Mouse (Mus musculus): ENCODE measurements around the gene Omp. TPM values are rescaled to one million over a fixed set of nuclear protein-coding genes. Genes with fewer than 3 reads are reported as not detected.
"Not testable (repeated sequence)": the region's sequence is repeated elsewhere in the genome, so short reads cannot be mapped to it uniquely, and the experiment has no call there.

Omp gene
- polyA plus RNA-seq (2015; fragmentation: Nextera tagmentation; extraction: Ambion mirVana) = 0.33 and 0.37 TPM in 2 replicates

- peaks cover 13% of the 10 kb centered on the region for H3K4me1 ChIP-seq
- no peaks in the 10 kb centered on the region for H3K27me3 ChIP-seq (replicated peaks)
- no peaks in the 10 kb centered on the region for H3K9me3 ChIP-seq
- H3K4me2 ChIP-seq = no peak within 1 kb of the TSS
- WGBS = 93% methylated on average over 5 of the region's 5 CpGs
- ATAC-seq (replicated peaks) = no peak
- H3K36me3 ChIP-seq (replicated peaks) = no peaks in the 10 kb centered on the region
- no peak within 1 kb of the TSS for H3K27ac ChIP-seq
- H3K9ac ChIP-seq = no peak within 1 kb of the TSS
- H3K4me3 ChIP-seq = no peak within 1 kb of the TSS
Observed at GRCm38 (mm10) chr7:98145402-98145801, at the start of gene Omp. Omp (minus strand) TSS chr7:98145502.

DNA sequence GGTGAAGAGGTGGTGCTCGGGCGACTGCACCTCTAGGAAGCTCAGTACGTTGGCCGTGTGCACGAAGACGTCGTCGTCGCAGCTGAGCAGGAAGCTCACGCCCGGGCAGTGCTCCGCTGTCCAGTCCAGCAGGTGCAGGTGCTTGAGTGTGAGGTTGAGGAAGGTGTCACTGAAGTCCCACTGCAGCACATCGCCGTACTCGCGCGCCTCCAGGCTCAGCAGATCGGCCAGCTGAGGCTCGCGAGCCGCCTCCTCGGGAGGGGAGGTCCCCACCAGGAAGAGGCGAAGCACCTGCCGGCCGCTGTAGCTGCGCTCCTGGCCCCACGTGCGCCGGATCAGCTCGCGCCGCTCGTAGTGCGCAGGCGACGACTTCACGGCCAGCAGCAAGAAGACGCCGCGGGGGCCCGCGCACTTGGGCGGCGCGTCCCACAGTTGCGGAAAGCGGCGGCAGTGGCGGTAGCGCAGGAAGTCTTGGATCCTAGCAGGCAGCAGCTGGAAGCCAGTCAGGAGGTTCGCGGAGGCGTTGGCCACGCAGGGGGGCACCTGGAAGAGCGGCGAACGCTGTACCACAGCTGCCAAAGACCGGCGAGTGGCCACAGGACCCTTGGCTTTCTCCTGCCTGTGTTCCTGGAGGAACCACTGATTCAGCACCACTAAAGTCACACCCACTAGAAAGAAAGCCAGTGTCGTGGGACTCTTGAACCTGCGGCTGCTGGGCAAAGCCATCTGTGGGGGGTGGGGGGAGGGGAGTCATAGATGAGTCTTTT lies 48.9 kb upstream of the Omp start:
- Histone ChIP-seq H3K4me1 (peaks cover 16% of the 10 kb centered on the region), H3K27ac (no peak overlapping the region), H3K36me3 (replicated peaks) (no peaks in the 10 kb centered on the region), H3K4me2 (peak overlapping the region; percentile 91), H3K27me3 (replicated peaks) (peaks cover 58% of the 10 kb centered on the region), H3K9me3 (no peaks in the 10 kb centered on the region), H3K4me3 (peak overlapping the region; percentile 45), H3K9ac (peak overlapping the region; percentile 37)
- ATAC-seq (replicated peaks) = peak; percentile 71
- WGBS = 1% methylated on average over 61 of the region's 61 CpGs

- peak; percentile 86 for ATAC-seq (replicated peaks)
- H3K27ac ChIP-seq = no peak overlapping the region
- peaks cover 16% of the 10 kb centered on the region for H3K4me1 ChIP-seq
- peaks cover 64% of the 10 kb centered on the region for H3K27me3 ChIP-seq (replicated peaks)
- H3K4me2 ChIP-seq = peak overlapping the region; percentile 91
- 3% methylated on average over 36 of the region's 36 CpGs for WGBS
- H3K9ac ChIP-seq = peak overlapping the region; percentile 37
- no peaks in the 10 kb centered on the region for H3K36me3 ChIP-seq (replicated peaks)
- peak overlapping the region; percentile 45 for H3K4me3 ChIP-seq
- H3K9me3 ChIP-seq = no peaks in the 10 kb centered on the region
Observed at GRCm38 (mm10) chr7:98193515-98194025, 48.3 kb upstream of the Omp start.

DNA sequence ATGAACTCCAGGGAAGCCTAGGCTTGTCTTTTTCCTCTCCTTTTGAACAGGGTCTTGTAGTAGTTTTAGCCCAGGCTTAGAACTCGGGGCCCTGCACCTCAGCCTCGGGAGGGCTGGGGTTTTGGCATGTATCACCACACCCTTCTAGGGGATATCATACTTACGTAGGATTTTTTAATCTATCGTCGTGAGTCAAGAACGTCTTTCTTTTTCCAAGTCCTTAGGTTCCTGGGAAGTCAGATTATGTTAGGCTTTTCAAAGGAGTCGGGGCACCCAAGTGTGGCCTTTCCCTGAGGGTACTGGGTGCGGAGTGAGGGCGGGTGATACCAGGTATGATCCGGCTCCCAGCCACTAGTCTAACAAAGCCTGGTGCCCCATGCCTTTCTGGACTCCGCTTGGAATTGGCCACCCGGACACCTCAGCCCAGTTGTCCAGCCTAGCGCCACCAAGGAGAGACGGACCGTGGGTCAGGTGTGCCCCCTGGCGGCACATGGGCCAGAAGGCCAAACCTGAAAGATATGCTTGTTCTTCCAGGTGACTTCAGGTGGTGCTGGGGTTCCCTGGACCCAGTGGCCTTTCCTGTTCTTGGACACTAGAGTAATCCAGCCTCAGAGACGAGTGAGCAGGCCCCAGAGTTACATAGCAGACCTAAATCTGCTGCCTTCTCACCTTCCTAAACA lies 46.4 kb upstream of the Omp start:
- no peaks in the 10 kb centered on the region for H3K9me3 ChIP-seq
- H3K27ac ChIP-seq = no peak overlapping the region
- no peak overlapping the region for H3K4me2 ChIP-seq
- no peak overlapping the region for H3K9ac ChIP-seq
- ATAC-seq (replicated peaks) = no peak
- H3K4me3 ChIP-seq = no peak overlapping the region
- H3K27me3 ChIP-seq (replicated peaks) = peaks cover 65% of the 10 kb centered on the region
- 64% methylated on average over 17 of the region's 17 CpGs for WGBS
- H3K4me1 ChIP-seq = peaks cover 16% of the 10 kb centered on the region
- no peaks in the 10 kb centered on the region for H3K36me3 ChIP-seq (replicated peaks)

- Histone ChIP-seq H3K4me2 (no peak overlapping the region), H3K4me3 (no peak overlapping the region), H3K4me1 (peaks cover 18% of the 10 kb centered on the region), H3K27me3 (replicated peaks) (peaks cover 54% of the 10 kb centered on the region), H3K9me3 (no peaks in the 10 kb centered on the region), H3K9ac (no peak overlapping the region), H3K36me3 (replicated peaks) (no peaks in the 10 kb centered on the region), H3K27ac (no peak overlapping the region)
- no peak for ATAC-seq (replicated peaks)
- 93% methylated on average over 1 of the region's 1 CpGs for WGBS
Observed at GRCm38 (mm10) chr7:98190578-98190977, 45.3 kb upstream of the Omp start.

DNA sequence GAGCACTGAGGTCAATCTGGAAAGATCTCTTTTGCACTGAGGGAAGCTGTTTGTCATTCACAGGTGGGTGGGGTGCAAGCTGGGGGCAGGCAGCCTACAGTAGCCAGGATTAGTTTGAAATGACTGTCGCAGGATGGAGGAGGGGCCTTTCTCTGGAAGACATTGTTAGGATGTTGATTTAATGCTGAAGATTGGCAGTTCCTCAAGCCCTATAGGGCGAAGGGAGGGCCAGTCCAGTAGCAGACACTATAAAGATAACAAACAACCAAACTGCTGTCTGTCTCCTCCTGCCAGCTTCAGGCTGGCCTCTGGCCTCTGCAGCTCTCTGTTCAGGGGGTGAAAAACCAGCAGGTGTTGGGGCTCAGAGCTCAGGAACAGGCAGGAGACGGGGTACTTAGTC lies 44.4 kb upstream of the Omp start:
- ATAC-seq (replicated peaks) = no peak

GRCm38 (mm10) chr7:98188680-98189079 lies 43.4 kb upstream of the Omp start:
- H3K4me2 ChIP-seq = no peak overlapping the region
- peaks cover 10% of the 10 kb centered on the region for H3K4me1 ChIP-seq
- no peak overlapping the region for H3K4me3 ChIP-seq
- H3K9me3 ChIP-seq = no peaks in the 10 kb centered on the region
- no peak overlapping the region for H3K27ac ChIP-seq
- WGBS = 95% methylated on average over 2 of the region's 2 CpGs
- peaks cover 36% of the 10 kb centered on the region for H3K27me3 ChIP-seq (replicated peaks)
- H3K9ac ChIP-seq = no peak overlapping the region
- ATAC-seq (replicated peaks) = no peak
- H3K36me3 ChIP-seq (replicated peaks) = no peaks in the 10 kb centered on the region

More for the DNA sequence above, 44.4 kb upstream of the Omp start:
- no peak overlapping the region for H3K9ac ChIP-seq
- no peak overlapping the region for H3K4me2 ChIP-seq
- no peaks in the 10 kb centered on the region for H3K36me3 ChIP-seq (replicated peaks)
- H3K27ac ChIP-seq = no peak overlapping the region
- H3K4me1 ChIP-seq = peaks cover 18% of the 10 kb centered on the region
- peaks cover 46% of the 10 kb centered on the region for H3K27me3 ChIP-seq (replicated peaks)
- 47% methylated on average over 3 of the region's 3 CpGs for WGBS
- H3K4me3 ChIP-seq = no peak overlapping the region
- H3K9me3 ChIP-seq = no peaks in the 10 kb centered on the region

GRCm38 (mm10) chr7:98188238-98188637 lies 42.9 kb upstream of the Omp start:
- H3K4me2 ChIP-seq = no peak overlapping the region
- WGBS = 96% methylated on average over 2 of the region's 2 CpGs
- H3K4me3 ChIP-seq = no peak overlapping the region
- no peak overlapping the region for H3K27ac ChIP-seq
- no peaks in the 10 kb centered on the region for H3K9me3 ChIP-seq
- peaks cover 5% of the 10 kb centered on the region for H3K4me1 ChIP-seq
- H3K9ac ChIP-seq = no peak overlapping the region
- no peaks in the 10 kb centered on the region for H3K36me3 ChIP-seq (replicated peaks)
- ATAC-seq (replicated peaks) = no peak
- peaks cover 32% of the 10 kb centered on the region for H3K27me3 ChIP-seq (replicated peaks)

DNA sequence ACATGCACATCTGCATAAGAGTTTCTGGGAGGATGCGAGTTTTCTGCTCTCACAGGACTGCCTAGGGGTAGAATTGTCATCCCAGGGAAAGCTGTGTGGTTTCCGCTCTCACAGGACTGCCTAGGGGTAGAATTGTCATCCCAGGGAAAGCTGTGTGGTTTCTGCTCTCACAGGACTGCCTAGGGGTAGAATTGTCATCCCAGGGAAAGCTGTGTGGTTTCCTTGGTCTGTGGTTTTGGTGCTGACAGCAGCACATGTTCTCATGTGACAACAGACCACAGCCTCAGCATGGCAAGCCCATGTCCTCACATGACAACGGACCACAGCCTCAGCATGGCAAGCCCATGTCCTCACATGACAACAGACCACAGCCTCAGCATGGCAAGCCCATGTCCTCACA lies 42.0 kb upstream of the Omp start:
- not testable (repeated sequence) for H3K9me3 ChIP-seq; H3K4me3 ChIP-seq; H3K4me1 ChIP-seq; H3K9ac ChIP-seq; H3K36me3 ChIP-seq (replicated peaks); H3K4me2 ChIP-seq; ATAC-seq (replicated peaks)
- H3K27ac ChIP-seq = 0 out of 2 replicates have a peak overlapping the region, but pooled peaks have one; percentile 34
- WGBS = 59% methylated on average over 3 of the region's 3 CpGs
- peaks cover 23% of the 10 kb centered on the region for H3K27me3 ChIP-seq (replicated peaks)

DNA sequence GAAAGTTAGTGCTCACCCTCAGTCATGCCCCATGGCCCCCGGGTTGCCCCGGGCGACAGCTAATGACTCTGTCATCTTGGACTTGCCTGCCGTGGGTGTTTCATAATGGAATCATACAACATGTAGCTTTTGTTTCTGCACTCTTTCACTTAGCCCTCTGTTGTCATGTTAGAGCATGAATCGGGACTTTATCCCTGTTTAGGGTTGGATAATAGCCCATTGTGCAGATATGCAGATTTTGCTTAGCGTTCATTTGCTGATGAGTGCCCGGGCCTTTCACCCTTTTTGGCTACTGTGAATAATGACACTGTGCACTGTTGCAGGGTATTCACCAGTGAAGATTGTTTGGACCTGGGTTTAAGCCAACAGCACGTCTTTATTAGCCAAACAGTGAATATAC lies 41.3 kb upstream of the Omp start:
- Histone ChIP-seq H3K9ac (no peak overlapping the region), H3K36me3 (replicated peaks) (no peaks in the 10 kb centered on the region), H3K4me1 (0 out of 2 replicates have a peak, but pooled peaks cover 3% of the 10 kb centered on the region), H3K9me3 (no peaks in the 10 kb centered on the region), H3K27ac (peak overlapping the region; percentile 34; the same call in 1 of the 2 replicates), H3K27me3 (replicated peaks) (peaks cover 16% of the 10 kb centered on the region), H3K4me3 (no peak overlapping the region), H3K4me2 (no peak overlapping the region)
- peak; percentile 82 for ATAC-seq (replicated peaks)
- 26% methylated on average over 8 of the region's 8 CpGs for WGBS

DNA sequence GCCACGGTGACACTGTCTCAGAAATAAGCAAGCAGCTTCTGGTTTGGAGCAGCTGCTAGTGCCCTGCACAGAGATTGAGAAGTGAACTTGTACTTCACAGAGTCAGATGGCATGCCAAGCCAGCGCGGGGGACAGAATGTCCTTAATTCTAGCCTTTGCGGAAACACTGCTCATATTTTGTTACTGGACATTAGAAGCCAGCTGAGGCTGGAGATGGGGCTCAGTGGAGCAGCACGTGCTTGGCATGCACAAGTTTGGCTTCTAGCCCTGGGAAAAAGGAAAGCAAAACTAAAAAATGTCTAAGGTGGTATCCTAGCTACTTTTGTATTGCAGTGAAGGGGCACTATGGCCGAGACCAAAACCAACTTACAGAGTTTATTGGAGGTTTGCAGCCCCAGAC lies 40.0 kb upstream of the Omp start:
- ATAC-seq (replicated peaks) = peak; percentile 40; the same call in 1 of the 2 replicates
- WGBS = 58% methylated on average over 6 of the region's 6 CpGs
- Histone ChIP-seq H3K36me3 (replicated peaks) (no peaks in the 10 kb centered on the region), H3K27ac (peak overlapping the region; percentile 51; the same call in 1 of the 2 replicates), H3K9me3 (no peaks in the 10 kb centered on the region), H3K4me2 (no peak overlapping the region), H3K9ac (no peak overlapping the region), H3K4me3 (no peak overlapping the region), H3K27me3 (replicated peaks) (peaks cover 7% of the 10 kb centered on the region), H3K4me1 (0 out of 2 replicates have a peak, but pooled peaks cover 3% of the 10 kb centered on the region)

DNA sequence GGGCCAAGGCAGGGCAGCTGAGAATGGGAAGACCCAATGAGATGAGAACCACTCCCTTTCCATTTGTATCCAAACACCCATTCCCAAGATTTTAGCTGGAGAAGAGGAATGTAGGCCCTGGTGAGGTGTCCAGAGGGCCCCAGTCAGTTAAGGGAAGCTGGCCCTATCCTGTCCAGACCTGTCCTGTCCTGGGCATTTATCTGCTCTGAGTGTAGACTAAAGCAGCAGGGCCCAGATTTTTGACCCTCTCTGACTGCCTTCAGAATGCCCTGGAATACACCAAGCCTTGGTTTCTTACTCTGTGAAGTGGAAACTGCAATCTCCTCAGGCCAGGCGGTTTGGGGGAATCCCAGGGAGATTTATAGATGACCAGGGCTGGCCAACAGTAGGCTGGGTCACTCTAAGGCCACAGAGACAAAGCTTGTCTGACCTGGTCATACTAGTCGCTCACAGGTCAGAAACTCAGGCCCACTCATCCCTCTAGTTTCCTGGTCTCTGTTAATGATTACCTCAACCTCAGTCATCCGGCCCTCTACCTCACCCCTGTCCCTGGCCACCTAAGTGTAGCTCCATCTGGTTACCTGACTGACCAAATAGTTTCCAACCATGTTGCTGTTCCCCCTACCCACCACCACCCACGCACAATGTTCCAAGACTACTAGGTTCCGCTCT lies 33.4 kb upstream of the Omp start:
- H3K9me3 ChIP-seq = no peaks in the 10 kb centered on the region
- peak overlapping the region; percentile 93 for H3K4me3 ChIP-seq
- peak overlapping the region; percentile 79 for H3K9ac ChIP-seq
- H3K36me3 ChIP-seq (replicated peaks) = no peaks in the 10 kb centered on the region
- H3K27me3 ChIP-seq (replicated peaks) = peaks cover 6% of the 10 kb centered on the region; the same call in 1 of the 2 replicates
- no peak overlapping the region for H3K27ac ChIP-seq
- WGBS = 97% methylated on average over 5 of the region's 5 CpGs
- ATAC-seq (replicated peaks) = peak; percentile 30; the same call in 1 of the 2 replicates
- H3K4me2 ChIP-seq = peak overlapping the region; percentile 81
- peaks cover 27% of the 10 kb centered on the region for H3K4me1 ChIP-seq
